Mouse (Mus musculus) MEL (cell line): ENCODE results near the gene Cuta.

Experiments used
- CTCF ChIP-seq, 3 experiments: IDR thresholded peaks in 2 of 3; conservative IDR thresholded peaks in 1 of 3; 2 replicates each; pipeline ENCODE4 v1.5.1; 2011 to 2012; ENCODE audit warnings: low read length in 3 of 3, low read depth in 2 of 3, mild to moderate bottlenecking in 2 of 3, improper control_type of control experiment in 1 of 3, inconsistent platforms in 1 of 3, mixed read lengths in 1 of 3, moderate library complexity in 1 of 3; ENCODE audit not compliant: control insufficient read depth in 1 of 3, insufficient read depth in 1 of 3, poor library complexity in 1 of 3, severe bottlenecking in 1 of 3
- EP300 ChIP-seq, 2 experiments: IDR thresholded peaks; 2 replicates each; pipeline ENCODE4 v1.6.1; 2011; ENCODE audit warnings: improper control_type of control experiment in 2 of 2, low read length in 2 of 2, low read depth in 1 of 2, mild to moderate bottlenecking in 1 of 2
- TAL1 ChIP-seq: IDR thresholded peaks from 2 replicates; pipeline ENCODE4 v1.6.1; 2012; ENCODE audit warnings: mild to moderate bottlenecking, inconsistent platforms, low read length, moderate library complexity, mixed read lengths

- TF ChIP-seq CTCF (IDR thresholded peaks at IDR 0.05 in 2 of 3, conservative IDR thresholded peaks at IDR 0.05 in 1 of 3; ENCODE audit: control insufficient read depth in 1 of 3, insufficient read depth in 1 of 3, low read depth in 2 of 3, low read length in 3 of 3, poor library complexity in 1 of 3, severe bottlenecking in 1 of 3) = peak; percentile 86 to 93 (median 91)
- no peak for TF ChIP-seq EP300 (IDR thresholded peaks at IDR 0.05; ENCODE audit: low read depth in 1 of 2, low read length in 2 of 2)
- TF ChIP-seq TAL1 = no peak
These were observed 43.8 kb downstream of the Cuta start for GRCm38 (mm10) chr17:26895578-26895977.
